Mouse (Mus musculus) stomach, embryonic 15.5 days (tissue): ENCODE measurements around the gene Rgs14. TPM values are rescaled to one million over a fixed set of nuclear protein-coding genes. Genes with fewer than 3 reads are reported as not detected.
A peak's percentile ranks its signal among the peaks of the same experiment; 100 is the strongest.

Source experiments
- ATAC-seq: fragments of 200-750 bp; cut with Nextera tagmentation; 2 replicates; pipeline ENCODE4 v1.8.0; 2017; ENCODE audit warnings: low read depth, moderate number of reproducible peaks, moderate TSS enrichment; ENCODE audit not compliant: insufficient read depth, low FRiP score
- H3K27ac ChIP-seq: fragments of 300-500 bp; sonication (generic); 2 replicates; pipeline ENCODE4 v1.5.1; 2015; ENCODE audit warnings: mild to moderate bottlenecking, inconsistent platforms
- H3K27me3 ChIP-seq: fragments of 300-500 bp; sonication (generic); replicated peaks from 2 replicates; pipeline ENCODE4 v1.6.1; 2015; ENCODE audit warnings: inconsistent platforms
- H3K36me3 ChIP-seq: fragments of 300-500 bp; sonication (generic); 2 replicates; pipeline ENCODE4 v1.6.1; 2015; ENCODE audit warnings: inconsistent platforms
- H3K4me1 ChIP-seq: fragments of 300-500 bp; sonication (generic); 2 replicates; pipeline ENCODE4 v1.6.1; 2015; ENCODE audit warnings: inconsistent platforms
- H3K4me2 ChIP-seq: fragments of 300-500 bp; sonication (generic); 2 replicates; pipeline ENCODE4 v1.6.1; 2015; ENCODE audit warnings: mild to moderate bottlenecking, inconsistent platforms
- H3K4me3 ChIP-seq: fragments of 300-500 bp; sonication (generic); replicated peaks from 2 replicates; pipeline ENCODE4 v1.5.1; 2015; ENCODE audit warnings: inconsistent platforms
- H3K9ac ChIP-seq: fragments of 300-500 bp; sonication (generic); 2 replicates; pipeline ENCODE4 v1.6.1; 2015; ENCODE audit warnings: inconsistent platforms
- H3K9me3 ChIP-seq: fragments of 300-500 bp; sonication (generic); 2 replicates; pipeline ENCODE4 v1.6.1; 2016; ENCODE audit warnings: inconsistent platforms
- WGBS: fragments of 180-500 bp; shearing (Covaris S2); methylation state at CpG from one replicate; pipeline ENCODE4 v1.1.7; 2015; 5-methylcytosine and 5-hydroxymethylcytosine counted together
- polyA plus RNA-seq: library from polyadenylated mRNA; unstranded; fragments of >200 nt; fragmentation: Nextera tagmentation; extraction: Ambion mirVana; gene quantifications from 2 replicates; pipeline ENCODE4 v1.2.1, GENCODE M21; 2015

The Rgs14 gene
- polyA plus RNA-seq, 1 experiment from 2014 or later = 1.5 TPM

- H3K4me1 ChIP-seq = 0 out of 2 replicates have a peak, but pooled peaks cover 4% of the 10 kb centered on the region
- H3K27me3 ChIP-seq = peaks cover 3% of the 10 kb centered on the region; the same call in 1 of the 2 replicates
- no peak overlapping the region for H3K4me2 ChIP-seq
- no peaks in the 10 kb centered on the region for H3K36me3 ChIP-seq
- ATAC-seq = no peak
- no peak overlapping the region for H3K27ac ChIP-seq
- H3K9me3 ChIP-seq = no peaks in the 10 kb centered on the region
- H3K4me3 ChIP-seq = no peak overlapping the region
- WGBS = 83% methylated on average over 19 of the region's 19 CpGs
- H3K9ac ChIP-seq = no peak overlapping the region
Measured at GRCm38 (mm10) chr13:55408546-55409120, 39.1 kb downstream of the Rgs14 start.

GRCm38 (mm10) chr13:55411826-55412225 is 42.3 kb downstream of the Rgs14 start:
- no peak overlapping the region for H3K4me3 ChIP-seq
- ATAC-seq = no peak
- H3K9ac ChIP-seq = no peak overlapping the region
- 77% methylated on average over 7 of the region's 7 CpGs for WGBS
- H3K4me2 ChIP-seq = no peak overlapping the region
- H3K27ac ChIP-seq = no peak overlapping the region
- no peaks in the 10 kb centered on the region for H3K36me3 ChIP-seq
- no peaks in the 10 kb centered on the region for H3K9me3 ChIP-seq
- peaks cover 4% of the 10 kb centered on the region; the same call in 1 of the 2 replicates for H3K27me3 ChIP-seq
- H3K4me1 ChIP-seq = peaks cover 9% of the 10 kb centered on the region; the same call in 1 of the 2 replicates

- no peak for ATAC-seq
- peaks cover 4% of the 10 kb centered on the region; the same call in 1 of the 2 replicates for H3K27me3 ChIP-seq
- H3K4me3 ChIP-seq = no peak overlapping the region
- peaks cover 9% of the 10 kb centered on the region; the same call in 1 of the 2 replicates for H3K4me1 ChIP-seq
- no peaks in the 10 kb centered on the region for H3K36me3 ChIP-seq
- H3K4me2 ChIP-seq = no peak overlapping the region
- no peak overlapping the region for H3K27ac ChIP-seq
- no peak overlapping the region for H3K9ac ChIP-seq
- WGBS = 81% methylated on average over 13 of the region's 13 CpGs
- no peaks in the 10 kb centered on the region for H3K9me3 ChIP-seq
Measured at GRCm38 (mm10) chr13:55412643-55413307, 43.2 kb downstream of the Rgs14 start.

GRCm38 (mm10) chr13:55413333-55413732 is 43.8 kb downstream of the Rgs14 start:
- Histone ChIP-seq H3K4me3 (no peak overlapping the region), H3K36me3 (no peaks in the 10 kb centered on the region), H3K27ac (no peak overlapping the region), H3K9me3 (no peaks in the 10 kb centered on the region), H3K9ac (no peak overlapping the region), H3K4me1 (peaks cover 9% of the 10 kb centered on the region; the same call in 1 of the 2 replicates), H3K27me3 (peaks cover 6% of the 10 kb centered on the region), H3K4me2 (no peak overlapping the region)
- WGBS = 76% methylated on average over 12 of the region's 12 CpGs
- ATAC-seq = no peak

- Histone ChIP-seq H3K9me3 (no peaks in the 10 kb centered on the region), H3K9ac (no peak within 1 kb of the TSS), H3K27ac (no peak within 1 kb of the TSS), H3K4me3 (peak within 1 kb of the TSS; percentile 34), H3K4me1 (peaks cover 11% of the 10 kb centered on the region; the same call in 1 of the 2 replicates), H3K4me2 (peak within 1 kb of the TSS; percentile 62), H3K36me3 (no peaks in the 10 kb centered on the region), H3K27me3 (peaks cover 20% of the 10 kb centered on the region)
- WGBS = 9% methylated on average over 41 of the region's 41 CpGs
- ATAC-seq = peak; percentile 29; the same call in 1 of the 2 replicates
Measured at GRCm38 (mm10) chr13:55414743-55415380, 45.3 kb downstream of the Rgs14 start, which contains the start of gene Pfn3. Gene Pfn3 (minus strand): TSS chr13:55415232.

GRCm38 (mm10) chr13:55418004-55418403 is 48.5 kb downstream of the Rgs14 start:
- peak; percentile 59; the same call in 1 of the 2 replicates for ATAC-seq
- H3K27ac ChIP-seq = no peak overlapping the region
- H3K4me2 ChIP-seq = peak overlapping the region; percentile 16; the same call in 1 of the 2 replicates
- H3K9ac ChIP-seq = no peak overlapping the region
- no peak overlapping the region for H3K4me3 ChIP-seq
- WGBS = 11% methylated on average over 12 of the region's 12 CpGs
- peaks cover 44% of the 10 kb centered on the region for H3K27me3 ChIP-seq
- H3K9me3 ChIP-seq = no peaks in the 10 kb centered on the region
- H3K36me3 ChIP-seq = no peaks in the 10 kb centered on the region
- H3K4me1 ChIP-seq = peaks cover 11% of the 10 kb centered on the region; the same call in 1 of the 2 replicates

GRCm38 (mm10) chr13:55419142-55419541 is 49.6 kb downstream of the Rgs14 start:
- Histone ChIP-seq H3K4me3 (no peak overlapping the region), H3K27me3 (peaks cover 40% of the 10 kb centered on the region), H3K9ac (no peak overlapping the region), H3K36me3 (no peaks in the 10 kb centered on the region), H3K4me2 (no peak overlapping the region), H3K4me1 (peaks cover 11% of the 10 kb centered on the region; the same call in 1 of the 2 replicates), H3K27ac (no peak overlapping the region), H3K9me3 (no peaks in the 10 kb centered on the region)
- WGBS = 66% methylated on average over 5 of the region's 5 CpGs
- no peak for ATAC-seq

- 28% methylated on average over 51 of the region's 51 CpGs for WGBS
- no peak overlapping the region; the same call in 1 of the 2 replicates for H3K4me3 ChIP-seq
- ATAC-seq = no peak
Measured at GRCm38 (mm10) chr13:55420018-55420932, 50.7 kb downstream of the Rgs14 start.

GRCm38 (mm10) chr13:55420933-55421800 is 51.6 kb downstream of the Rgs14 start:
- Histone ChIP-seq H3K4me1 (0 out of 2 replicates have a peak, but pooled peaks cover 3% of the 10 kb centered on the region), H3K9ac (0 out of 2 replicates have a peak overlapping the region, but pooled peaks have one; percentile 0), H3K36me3 (no peaks in the 10 kb centered on the region), H3K4me3 (peak overlapping the region; percentile 12), H3K9me3 (no peaks in the 10 kb centered on the region), H3K4me2 (peak overlapping the region; percentile 52), H3K27ac (no peak overlapping the region), H3K27me3 (peaks cover 40% of the 10 kb centered on the region)
- ATAC-seq = peak; percentile 60; the same call in 1 of the 2 replicates
- 10% methylated on average over 35 of the region's 35 CpGs for WGBS

More at GRCm38 (mm10) chr13:55420018-55420932, 50.7 kb downstream of the Rgs14 start:
- no peak overlapping the region for H3K27ac ChIP-seq
- H3K9ac ChIP-seq = no peak overlapping the region
- H3K9me3 ChIP-seq = no peaks in the 10 kb centered on the region
- H3K4me2 ChIP-seq = peak overlapping the region; percentile 52; the same call in 1 of the 2 replicates
- H3K4me1 ChIP-seq = peaks cover 4% of the 10 kb centered on the region; the same call in 1 of the 2 replicates
- H3K27me3 ChIP-seq = peaks cover 40% of the 10 kb centered on the region
- no peaks in the 10 kb centered on the region for H3K36me3 ChIP-seq

- H3K9me3 ChIP-seq = no peaks in the 10 kb centered on the region
- H3K27ac ChIP-seq = no peak within 1 kb of the TSS
- no peaks in the 10 kb centered on the region for H3K4me1 ChIP-seq
- H3K4me3 ChIP-seq = no peak within 1 kb of the TSS
- no peak for ATAC-seq
- H3K9ac ChIP-seq = no peak within 1 kb of the TSS
- H3K27me3 ChIP-seq = peaks cover 6% of the 10 kb centered on the region
- H3K36me3 ChIP-seq = no peaks in the 10 kb centered on the region
- WGBS = 84% methylated on average over 10 of the region's 10 CpGs
- H3K4me2 ChIP-seq = no peak within 1 kb of the TSS
Measured at GRCm38 (mm10) chr13:55426613-55427012, 57.1 kb downstream of the Rgs14 start, which contains the start of gene F12. Gene F12 (minus strand): TSS chr13:55426793.
